Mouse (Mus musculus): ENCODE results near the gene Chrna1. TPM values are rescaled to one million over a fixed set of nuclear protein-coding genes. Genes with fewer than 3 reads are reported as not detected.

Gene Chrna1
- 0.42 and 0.58 TPM in 2 replicates for polyA plus RNA-seq (2015; fragmentation: Nextera tagmentation; extraction: Ambion mirVana)

- no peak for DNase-seq (ENCODE audit: low spot score)
Measured at GRCm38 (mm10) chr2:73580166-73580565, at the start of gene Chrna1. TSS of gene Chrna1 (minus strand) at chr2:73580338.

- no peak for DNase-seq (ENCODE audit: low spot score)
Measured at GRCm38 (mm10) chr2:73618486-73619052, 38.4 kb upstream of the Chrna1 start.

GRCm38 (mm10) chr2:73616434-73617057 is 36.4 kb upstream of the Chrna1 start:
- no peak for DNase-seq (ENCODE audit: low spot score)

- no peak for DNase-seq (ENCODE audit: low spot score)
Measured at GRCm38 (mm10) chr2:73615456-73615855, 35.3 kb upstream of the Chrna1 start.

GRCm38 (mm10) chr2:73614303-73614702 is 34.2 kb upstream of the Chrna1 start:
- DNase-seq (ENCODE audit: low spot score) = no peak

GRCm38 (mm10) chr2:73612941-73613340 is 32.8 kb upstream of the Chrna1 start:
- no peak for DNase-seq (ENCODE audit: low spot score)

GRCm38 (mm10) chr2:73612367-73612914 is 32.3 kb upstream of the Chrna1 start:
- no peak for DNase-seq (ENCODE audit: low spot score)

- no peak for DNase-seq (ENCODE audit: low spot score)
Measured at GRCm38 (mm10) chr2:73611798-73612197, 31.7 kb upstream of the Chrna1 start.

GRCm38 (mm10) chr2:73609724-73610210 is 29.6 kb upstream of the Chrna1 start:
- no peak for DNase-seq (ENCODE audit: low spot score)

- no peak for DNase-seq (ENCODE audit: low spot score)
Measured at GRCm38 (mm10) chr2:73609067-73609723, 29.1 kb upstream of the Chrna1 start.

GRCm38 (mm10) chr2:73608391-73608790 is 28.3 kb upstream of the Chrna1 start:
- DNase-seq (ENCODE audit: low spot score) = no peak

- DNase-seq (ENCODE audit: low spot score) = no peak
Measured at GRCm38 (mm10) chr2:73607609-73608008, 27.5 kb upstream of the Chrna1 start.

- no peak for DNase-seq (ENCODE audit: low spot score)
Measured at GRCm38 (mm10) chr2:73607146-73607545, 27.0 kb upstream of the Chrna1 start.

- DNase-seq (ENCODE audit: low spot score) = no peak
Measured at GRCm38 (mm10) chr2:73606616-73607015, 26.5 kb upstream of the Chrna1 start.

GRCm38 (mm10) chr2:73605077-73605476 is 24.9 kb upstream of the Chrna1 start:
- no peak for DNase-seq (ENCODE audit: low spot score)

GRCm38 (mm10) chr2:73604579-73604978 is 24.4 kb upstream of the Chrna1 start:
- DNase-seq (ENCODE audit: low spot score) = no peak

GRCm38 (mm10) chr2:73600650-73601049 is 20.5 kb upstream of the Chrna1 start:
- DNase-seq (ENCODE audit: low spot score) = no peak

GRCm38 (mm10) chr2:73597772-73598171 is 17.6 kb upstream of the Chrna1 start:
- no peak for DNase-seq (ENCODE audit: low spot score)

- no peak for DNase-seq (ENCODE audit: low spot score)
Measured at GRCm38 (mm10) chr2:73596786-73597185, 16.6 kb upstream of the Chrna1 start.

- no peak for DNase-seq (ENCODE audit: low spot score)
Measured at GRCm38 (mm10) chr2:73596326-73596725, 16.2 kb upstream of the Chrna1 start.

- DNase-seq (ENCODE audit: low spot score) = no peak
Measured at GRCm38 (mm10) chr2:73593101-73593439, 12.9 kb upstream of the Chrna1 start.

All from thymus, postnatal 0 days (tissue).